Mouse (Mus musculus) spleen, embryonic (tissue): ENCODE data around the gene Atp6v0d1.

ENCODE experiments used
- CTCF ChIA-PET: fragments of 350-600 bp; sonication (Branson Sonifier 250); formaldehyde crosslinking; loops from one replicate; lab custom pipeline; 2022; lab: Charles Lee

Atp6v0d1 gene

DNA sequence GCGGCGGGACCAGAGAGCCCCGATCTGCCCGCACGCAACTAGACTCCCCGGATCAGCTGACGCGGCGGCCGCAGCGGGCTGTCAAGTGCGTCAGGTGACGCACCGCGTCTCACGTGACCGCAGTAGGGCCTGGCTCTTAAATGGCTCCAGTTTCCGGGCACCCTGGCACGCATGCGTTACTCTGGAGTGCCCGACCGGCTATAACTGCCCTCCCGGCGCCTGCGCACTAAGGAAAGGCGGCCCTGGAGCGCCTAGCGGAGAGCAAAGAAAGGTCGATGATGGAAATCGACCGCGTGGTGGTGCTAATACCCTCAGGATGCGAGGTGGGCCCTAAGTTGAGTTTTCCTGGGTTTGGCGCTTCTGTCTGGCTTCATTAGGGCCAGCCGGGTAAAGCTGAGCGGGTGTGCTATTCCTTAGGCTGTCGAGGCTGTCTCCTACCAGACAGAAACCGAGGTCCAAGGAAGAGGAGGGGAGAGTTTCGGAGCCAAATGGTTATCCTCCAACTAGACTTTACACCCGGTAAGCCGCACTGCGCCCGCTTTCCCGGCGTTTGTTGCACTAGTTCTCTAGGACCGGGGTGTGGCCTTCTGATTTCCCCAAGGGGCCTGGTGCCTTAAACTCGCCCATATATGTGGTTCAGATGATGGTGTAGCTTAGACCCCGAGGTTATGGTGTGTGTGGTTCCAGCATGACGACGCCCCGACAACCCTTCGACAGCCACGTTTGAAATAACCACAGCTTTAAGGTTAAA lies at the start of gene Atp6v0d1:
Gene Atp6v0d1, minus strand, starts transcription at position 96 of the 751 bp plus-strand sequence.
- CTCF ChIA-PET: interaction anchor here (0.5 to 2.4 kb wide), 4 partner anchors 30 to 161 kb away, joined by 3 to 7 read pairs (median 4); partner anchors contain the start of gene Ripor1

DNA sequence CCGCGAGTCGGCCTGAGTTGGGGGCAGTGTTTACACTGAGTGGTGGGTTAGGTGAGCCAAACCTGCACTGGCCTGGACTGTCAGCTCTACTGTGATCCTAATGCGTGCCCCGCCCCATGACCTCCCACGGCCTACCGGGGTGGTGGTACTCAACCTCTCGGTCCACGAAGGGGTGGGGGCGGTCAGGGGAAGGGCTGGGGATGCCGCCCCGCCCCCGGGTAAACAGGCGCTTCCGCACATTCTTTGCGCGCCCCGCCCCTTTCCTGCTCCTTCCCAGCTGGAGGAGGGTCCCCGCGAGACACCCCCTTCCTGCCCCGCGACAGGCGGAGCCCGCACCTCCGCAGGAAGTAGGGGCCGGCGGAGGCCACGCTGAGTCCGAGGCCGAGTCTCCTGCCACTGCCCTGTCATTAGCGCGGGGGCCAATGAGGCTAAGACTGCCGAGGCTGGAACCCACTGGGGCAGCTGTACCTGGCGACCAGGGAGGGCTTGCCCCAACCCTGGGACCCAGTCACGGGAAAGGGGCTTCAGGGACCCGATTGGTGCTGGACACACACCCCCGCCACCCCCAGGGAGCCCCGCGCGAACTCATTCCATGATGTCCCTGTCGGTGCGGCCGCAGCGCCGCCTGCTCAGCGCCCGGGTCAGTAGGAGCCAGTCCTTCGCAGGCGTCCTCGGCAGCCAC lies 48.1 kb upstream of the Atp6v0d1 start:
- CTCF ChIA-PET: no interaction called here

DNA sequence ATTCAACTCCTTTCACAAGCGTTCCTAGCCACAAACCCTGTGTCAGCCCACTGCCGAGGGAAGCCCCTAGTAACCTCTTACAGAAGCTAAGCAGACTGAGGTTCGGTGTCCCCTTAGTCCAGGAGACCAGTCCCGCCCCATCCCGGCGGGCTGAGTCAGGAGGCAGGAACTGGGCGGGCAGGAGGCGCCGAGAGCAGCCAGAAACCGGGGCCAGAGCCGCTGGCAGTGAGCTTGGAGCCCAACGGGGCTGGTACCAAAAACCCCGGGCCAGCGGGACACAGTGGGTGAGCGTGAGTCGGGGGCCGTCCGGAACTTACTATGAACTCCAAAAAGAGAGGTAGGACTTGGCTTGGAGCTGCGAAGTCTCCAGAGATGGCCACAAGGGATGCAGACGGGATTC lies 47.2 kb upstream of the Atp6v0d1 start:
- CTCF ChIA-PET: no interaction called here

DNA sequence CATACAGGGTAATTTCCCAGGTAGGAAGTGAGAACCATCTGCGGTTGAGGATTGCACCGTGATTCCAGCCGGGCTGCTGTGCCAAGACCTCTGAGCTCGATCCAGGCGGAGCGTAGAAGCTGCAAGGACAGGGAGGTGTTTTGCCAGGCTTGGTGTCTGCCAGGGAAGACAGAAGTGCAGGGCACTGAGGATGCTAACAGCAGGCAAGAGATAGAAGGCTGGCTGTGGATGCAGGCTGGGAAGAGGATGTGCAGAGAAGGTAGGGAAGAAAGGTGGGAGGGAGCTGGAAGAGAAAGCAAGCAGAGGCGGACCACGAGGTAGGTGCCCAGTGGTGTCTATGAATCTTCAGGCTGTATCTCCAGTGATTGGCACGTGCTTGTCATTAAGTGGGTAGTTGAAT lies 46.0 kb upstream of the Atp6v0d1 start:
- CTCF ChIA-PET: no interaction called here

DNA sequence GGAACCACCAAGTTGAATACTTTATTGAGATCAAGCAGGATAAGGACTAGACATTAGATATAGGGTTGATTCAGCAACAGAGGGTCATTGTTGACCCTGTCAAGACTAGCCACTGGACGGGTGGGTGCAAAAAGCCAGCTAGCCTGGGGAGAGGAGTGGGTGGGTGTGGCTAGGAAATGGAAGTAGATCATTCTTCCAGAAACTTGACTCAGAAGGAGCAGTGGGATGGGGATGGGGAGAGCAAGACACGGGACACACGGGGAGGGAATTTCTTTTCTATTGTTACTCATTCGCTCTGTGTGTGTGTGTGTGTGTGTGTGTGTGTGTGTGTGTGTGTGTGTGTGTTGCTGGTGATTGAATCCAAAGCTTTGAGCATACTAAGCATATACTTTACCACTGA lies 43.9 kb upstream of the Atp6v0d1 start:
- CTCF ChIA-PET: interaction anchor here (1.5 kb wide), 1 partner anchor 12 kb away, joined by 14 read pairs; no protein-coding TSS in a partner anchor

DNA sequence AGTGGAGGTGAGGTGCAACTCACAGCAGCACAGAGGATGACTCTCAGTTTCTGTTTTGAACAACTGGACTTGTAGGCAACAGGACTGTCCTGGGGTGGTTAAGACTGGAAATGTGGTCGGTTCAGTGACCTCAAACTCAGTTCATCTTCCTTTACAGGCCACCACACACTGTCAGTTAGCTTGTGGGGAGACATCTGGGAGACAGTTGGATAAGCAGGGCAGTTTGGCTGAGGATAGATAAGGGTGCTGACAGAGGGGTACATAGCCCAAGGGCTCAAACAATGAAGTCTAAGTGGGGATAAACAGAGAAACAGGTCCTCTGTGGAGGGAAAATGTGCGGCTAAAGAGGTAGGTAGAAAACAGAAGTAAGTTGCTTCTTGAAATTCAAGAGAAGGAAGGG lies 43.5 kb upstream of the Atp6v0d1 start:
- CTCF ChIA-PET: interaction anchor here (1.4 to 1.5 kb wide), 2 partner anchors 13 to 26 kb away, joined by 3 to 14 read pairs; no protein-coding TSS in a partner anchor

DNA sequence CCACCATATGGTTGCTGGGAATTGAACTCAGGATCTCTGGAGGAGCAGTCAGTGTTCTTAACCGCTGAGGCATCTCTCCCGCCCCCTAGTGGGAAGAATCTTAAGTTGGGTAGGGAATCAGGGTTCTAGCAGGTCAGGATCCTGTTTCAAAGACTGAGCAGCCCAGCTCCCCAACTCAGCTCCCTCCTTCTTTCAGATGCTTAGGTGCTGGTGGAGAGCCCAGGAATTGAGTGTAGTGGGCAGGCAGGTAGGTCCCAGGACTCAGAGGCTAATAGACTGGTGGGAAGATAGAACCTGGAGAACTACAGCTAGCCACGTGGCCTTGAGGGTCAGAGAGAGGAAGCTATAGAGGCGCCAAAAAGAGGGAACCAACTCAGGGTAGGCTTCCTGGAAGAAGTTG lies 41.8 kb upstream of the Atp6v0d1 start:
- CTCF ChIA-PET: interaction anchor here (0.6 to 1.4 kb wide), 5 partner anchors 11 to 214 kb away, joined by 3 to 5 read pairs (median 3); no protein-coding TSS in a partner anchor

DNA sequence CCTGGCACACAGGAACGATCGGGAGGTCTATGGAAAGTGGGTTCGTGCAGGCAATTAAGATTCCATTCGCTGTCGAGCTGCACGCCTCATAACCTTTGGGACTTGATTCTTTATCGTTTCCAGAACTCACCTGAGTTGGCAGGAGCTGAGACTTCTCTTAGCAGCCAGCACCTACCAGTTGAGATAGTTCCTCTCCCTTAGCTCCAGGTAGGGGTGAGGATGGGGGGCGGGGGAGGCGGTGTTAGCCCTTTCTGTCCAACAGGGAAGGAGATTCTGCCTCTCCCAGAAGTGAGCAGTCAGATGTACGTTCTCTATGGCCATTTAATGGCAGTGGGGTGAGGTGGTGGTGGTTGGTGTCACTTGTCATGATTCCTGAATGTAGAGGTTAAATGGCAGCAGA lies 41.2 kb upstream of the Atp6v0d1 start:
- CTCF ChIA-PET: no interaction called here

DNA sequence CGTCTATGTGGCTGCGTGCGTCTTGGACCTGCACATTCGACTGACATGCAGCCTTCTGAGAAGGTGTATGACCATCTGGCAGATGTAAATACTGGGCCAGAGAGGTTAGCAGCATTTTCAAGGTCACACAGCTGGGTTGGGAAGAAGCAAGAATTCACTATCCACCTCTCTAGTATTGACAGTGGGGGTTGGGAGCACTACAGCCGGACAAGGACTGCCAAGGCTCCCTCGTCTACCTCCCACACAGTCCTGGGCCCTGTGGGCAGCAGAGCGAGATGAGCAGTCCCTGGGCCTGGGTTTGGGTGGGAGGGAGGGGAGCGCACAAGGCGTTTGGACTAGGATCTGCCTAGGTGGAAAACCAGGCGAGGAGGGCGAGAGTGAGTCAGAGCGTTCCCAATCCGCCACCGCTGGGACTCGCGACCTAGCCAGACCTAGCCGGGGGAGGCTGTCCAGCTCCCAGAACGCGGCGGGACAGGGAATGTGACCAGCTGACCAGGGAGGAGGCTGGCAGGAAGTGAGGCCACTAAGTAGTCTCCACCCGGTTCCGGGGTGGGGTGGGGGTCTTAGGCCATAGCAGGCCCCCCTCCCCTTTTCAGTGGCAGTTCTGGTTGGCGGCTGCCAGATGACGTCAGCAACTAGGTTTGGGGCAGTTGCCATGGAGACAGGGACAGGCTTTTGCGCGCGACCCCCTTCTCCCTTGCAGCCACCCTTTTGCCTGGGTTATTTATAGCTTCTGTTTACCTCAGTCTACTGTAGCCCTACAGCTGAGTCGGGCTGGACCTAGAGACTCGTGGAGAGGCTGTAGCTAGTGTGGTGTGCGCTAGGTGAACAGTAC lies 40.6 kb upstream of the Atp6v0d1 start:
- CTCF ChIA-PET: interaction anchor here (0.5 to 1.0 kb wide), 2 partner anchors 10 to 303 kb away, joined by 3 to 6 read pairs; no protein-coding TSS in a partner anchor

DNA sequence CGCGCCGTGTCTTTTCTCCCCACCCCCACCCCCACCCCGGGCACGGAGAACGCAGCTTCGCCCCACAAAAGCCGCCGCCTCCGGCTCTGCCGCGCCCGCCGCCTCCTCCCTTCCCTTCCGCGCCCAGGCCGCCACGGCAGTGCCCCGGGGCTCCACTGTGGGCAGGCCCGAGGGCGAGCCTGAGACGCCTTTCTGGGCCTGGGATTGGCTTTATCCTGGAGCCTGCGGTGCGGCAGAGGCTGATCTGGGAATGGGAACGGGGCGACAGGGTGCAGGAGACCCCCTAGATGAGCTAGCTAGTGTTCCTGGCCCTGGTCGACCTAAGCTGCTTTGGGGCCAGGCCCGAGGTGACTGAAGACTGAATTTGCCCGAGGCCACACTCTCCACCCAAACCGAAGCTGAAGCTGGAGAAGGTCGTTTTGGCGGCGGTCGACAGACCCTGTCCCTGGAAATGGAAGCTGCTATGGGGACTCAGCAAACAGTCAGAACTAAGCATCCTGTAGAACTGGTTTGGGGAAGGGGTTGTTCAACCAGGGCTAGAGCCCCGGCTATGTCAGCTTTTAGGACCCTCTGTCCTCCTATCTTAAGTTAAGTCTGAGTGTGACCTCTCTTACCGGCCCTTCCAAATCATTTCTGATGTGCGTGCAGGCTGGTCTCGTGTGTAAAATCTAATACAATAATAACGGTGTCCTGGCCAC lies 39.8 kb upstream of the Atp6v0d1 start:
- CTCF ChIA-PET: interaction anchor here (0.5 to 1.1 kb wide), 5 partner anchors 9 to 432 kb away, joined by 3 to 6 read pairs (median 3); partner anchors contain the start of gene Atp6v0d1

DNA sequence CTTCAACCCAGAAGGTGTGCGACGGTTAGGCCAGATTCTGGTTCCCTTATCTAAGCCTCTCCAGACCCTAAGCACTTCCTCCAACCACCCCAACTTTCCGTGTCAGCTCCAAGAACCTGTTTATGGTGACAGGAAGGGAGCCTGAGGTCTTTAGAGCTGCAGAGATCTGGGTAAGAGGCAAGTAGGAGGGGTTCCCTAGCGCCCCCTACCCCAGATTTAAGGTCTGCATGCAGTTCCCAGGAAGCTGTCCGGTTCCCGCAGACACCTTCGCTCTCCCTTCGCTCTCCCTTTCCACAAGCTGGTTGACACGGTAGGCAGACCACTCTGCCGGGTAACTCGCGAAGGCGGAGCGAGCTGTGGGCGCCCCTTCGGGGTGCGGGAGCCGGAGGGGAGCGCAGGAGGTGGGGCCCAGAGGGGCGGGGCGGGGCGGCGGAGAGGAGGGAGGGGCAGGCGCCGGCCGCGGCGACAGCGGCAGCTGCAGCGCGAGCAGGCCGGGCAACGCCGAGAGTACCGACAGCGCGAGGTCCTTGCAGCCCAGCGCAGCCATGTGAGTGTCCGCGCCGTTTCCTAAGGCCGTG lies 39.0 kb upstream of the Atp6v0d1 start, which contains the start of gene Ripor1:
Gene Ripor1, plus strand, starts transcription at position 452 of the 578 bp plus-strand sequence.
- CTCF ChIA-PET: interaction anchor here (1.1 kb wide), 1 partner anchor 39 kb away, joined by 3 read pairs; the partner anchor contains the start of gene Atp6v0d1

DNA sequence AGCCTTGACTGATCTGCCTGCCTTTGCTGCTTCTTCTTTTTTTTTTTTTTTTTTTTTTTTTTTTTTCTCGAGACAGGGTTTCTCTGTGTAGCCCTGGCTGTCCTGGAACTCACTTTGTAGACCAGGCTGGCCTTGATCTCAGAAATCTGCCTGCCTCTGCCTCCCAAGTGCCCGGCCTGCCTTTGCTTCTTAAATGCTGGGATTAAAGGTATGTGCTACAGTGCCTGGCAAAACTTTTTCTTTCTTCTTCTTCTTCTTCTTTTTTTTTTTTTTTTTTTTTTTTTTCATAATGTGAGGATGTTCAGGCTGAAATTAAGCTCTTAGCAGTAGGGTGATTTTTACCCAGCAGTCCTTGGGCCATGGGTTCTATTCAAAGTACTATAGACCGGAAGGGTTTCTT lies 36.7 kb upstream of the Atp6v0d1 start:
- CTCF ChIA-PET: interaction anchor here (0.6 to 0.7 kb wide), 2 partner anchors 42 to 373 kb away, joined by 4 read pairs; no protein-coding TSS in a partner anchor

DNA sequence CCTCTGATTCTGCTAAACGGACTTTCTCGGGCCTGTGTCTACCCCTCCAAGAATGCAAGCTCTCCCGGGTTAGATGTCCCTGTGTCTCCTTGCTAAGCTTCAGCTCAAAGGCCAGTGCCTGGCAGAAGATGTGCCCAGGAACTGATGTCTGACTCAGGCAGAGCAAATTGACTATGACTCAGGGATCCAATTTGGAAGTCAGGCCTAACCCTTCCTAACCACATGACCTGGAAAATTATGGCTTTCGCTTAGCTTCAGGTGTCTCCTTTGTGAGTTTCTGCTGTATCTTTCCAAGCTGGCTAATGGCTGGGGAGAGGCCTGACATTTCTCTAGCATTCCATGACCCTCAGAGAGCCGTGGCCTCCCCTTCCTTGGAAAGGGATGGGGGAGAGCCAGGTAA lies 35.5 kb upstream of the Atp6v0d1 start:
- CTCF ChIA-PET: no interaction called here

DNA sequence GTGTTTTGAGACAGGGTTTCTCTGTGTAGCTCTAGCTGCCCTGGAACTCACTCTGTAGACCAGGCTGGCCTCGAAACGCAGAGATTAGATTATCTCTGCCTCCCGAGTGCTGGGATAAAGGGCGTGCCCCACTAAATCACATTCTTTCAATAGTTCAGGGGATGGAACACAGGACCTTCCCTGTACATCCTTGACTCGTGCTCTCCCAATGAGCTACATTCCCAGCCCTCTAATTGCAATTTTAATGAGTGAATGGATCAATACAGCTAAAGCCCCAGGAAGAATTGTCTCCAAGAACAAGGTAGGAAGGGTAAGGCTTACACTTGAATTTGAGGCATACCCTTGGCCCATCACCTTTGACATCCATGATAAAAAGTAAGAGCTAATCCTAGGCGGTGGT lies 32.9 kb upstream of the Atp6v0d1 start:
- CTCF ChIA-PET: interaction anchor here (0.5 kb wide), 1 partner anchor 103 kb away, joined by 3 read pairs; no protein-coding TSS in a partner anchor

DNA sequence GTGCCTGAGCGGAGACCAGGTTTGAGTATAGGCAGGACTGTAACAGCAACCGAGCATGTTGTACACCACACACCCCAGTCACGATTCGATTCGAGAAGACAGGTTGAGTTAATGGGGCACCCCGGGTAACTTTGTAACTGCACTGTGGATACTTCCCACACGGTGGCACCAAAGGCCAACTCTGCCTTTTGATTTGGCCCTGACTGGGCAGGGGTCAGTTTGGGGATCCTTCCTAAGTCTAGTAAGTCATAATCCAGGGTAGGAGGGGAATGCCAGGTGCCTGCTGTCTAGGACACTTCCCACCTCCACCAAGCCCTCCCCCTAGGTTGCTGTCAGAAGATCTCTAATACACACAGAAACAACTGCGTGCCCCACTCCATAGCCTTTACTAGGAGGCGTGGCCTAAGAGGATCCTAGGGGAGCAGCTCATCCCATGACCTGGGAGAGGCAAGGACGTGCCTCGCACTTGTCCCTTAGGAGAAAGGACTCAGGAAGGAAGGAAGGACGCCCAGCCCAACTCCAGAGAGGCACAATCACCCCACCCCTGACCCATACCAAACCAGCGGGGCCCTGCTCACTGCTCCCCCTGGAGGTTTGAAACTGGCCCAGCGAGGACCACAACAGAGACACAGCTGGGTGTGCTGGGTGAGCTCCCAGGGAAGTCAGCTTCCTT lies 30.7 kb upstream of the Atp6v0d1 start:
- CTCF ChIA-PET: interaction anchor here (0.5 to 1.5 kb wide), 7 partner anchors 9 to 552 kb away, joined by 3 to 11 read pairs (median 4); partner anchors contain the start of gene Atp6v0d1

DNA sequence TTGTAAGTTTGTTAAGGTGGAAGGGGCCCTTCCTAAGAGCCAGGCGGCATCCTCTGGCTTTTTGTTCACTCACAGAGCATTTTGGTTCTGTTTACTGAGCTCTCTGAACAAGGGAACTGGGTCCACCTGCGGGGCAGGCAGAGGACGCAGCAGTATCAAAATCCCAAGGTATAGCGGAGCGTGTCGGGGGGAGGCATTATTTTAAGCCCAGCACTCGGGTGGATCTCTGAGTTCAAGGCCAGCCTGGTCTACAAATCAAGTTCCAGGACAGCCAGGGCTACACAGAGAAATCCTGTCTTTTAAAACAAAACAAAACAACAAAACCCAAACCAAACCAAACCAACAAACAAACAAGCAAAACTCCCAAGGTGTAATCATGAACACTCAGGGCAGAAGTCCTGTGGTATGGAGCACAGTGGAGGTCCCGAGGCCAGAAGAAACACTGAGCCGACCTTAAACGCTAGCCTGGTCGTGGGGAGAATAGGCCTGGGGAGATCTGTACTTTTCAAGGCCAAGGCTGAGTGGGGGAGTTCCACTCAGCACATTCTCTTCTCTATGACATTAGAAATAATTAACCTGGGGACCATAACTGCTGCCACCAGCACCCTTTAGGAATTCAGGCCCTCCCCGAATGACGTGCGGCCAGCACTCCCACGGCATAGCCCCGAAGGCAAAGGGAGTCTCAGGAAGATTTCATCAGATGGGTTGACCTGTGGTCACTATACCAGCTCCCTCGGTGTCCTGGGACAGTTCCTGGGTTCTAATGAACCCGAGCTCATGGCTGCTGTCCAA lies 28.8 kb upstream of the Atp6v0d1 start:
- CTCF ChIA-PET: no interaction called here

DNA sequence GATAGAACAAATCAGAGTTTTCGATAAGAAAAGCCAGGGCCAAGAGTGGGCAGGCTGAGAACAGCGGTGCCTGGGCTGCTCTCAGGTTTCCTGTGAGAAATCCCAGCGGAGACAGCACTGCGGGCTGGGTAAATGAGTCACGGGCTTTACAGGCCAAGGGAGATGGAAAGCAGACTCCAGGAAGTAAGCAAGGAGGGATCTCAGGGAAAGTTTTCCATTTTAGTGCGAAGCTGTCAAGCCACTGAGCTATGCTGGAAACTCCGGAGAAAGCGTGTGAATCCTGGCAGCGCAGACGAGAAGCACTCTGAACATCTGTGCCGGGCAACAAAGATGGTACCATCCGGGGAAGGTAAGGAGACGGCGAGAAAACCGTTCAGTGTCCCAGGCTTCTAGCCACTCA lies 28.0 kb upstream of the Atp6v0d1 start:
- CTCF ChIA-PET: no interaction called here

DNA sequence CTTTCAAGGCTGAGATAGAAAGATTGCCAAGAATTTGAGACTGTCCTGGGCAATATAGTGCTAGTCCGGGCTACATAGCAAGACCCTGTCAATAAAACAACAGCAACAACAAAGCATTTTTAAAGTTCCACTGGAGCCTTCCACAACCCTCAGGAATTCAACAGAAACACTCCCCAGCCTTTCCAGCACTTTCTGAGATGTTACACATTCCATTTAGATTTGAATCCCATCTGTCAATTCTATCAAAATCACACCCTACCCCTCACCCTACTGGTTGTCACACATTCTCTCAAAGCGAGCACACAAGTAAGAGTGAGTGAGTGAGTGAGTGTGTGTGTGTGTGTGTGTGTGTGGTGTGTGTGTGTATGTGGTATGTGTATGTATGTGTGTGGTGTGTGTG lies 26.6 kb upstream of the Atp6v0d1 start:
- CTCF ChIA-PET: interaction anchor here (0.7 kb wide), 1 partner anchor 16 kb away, joined by 3 read pairs; no protein-coding TSS in a partner anchor

DNA sequence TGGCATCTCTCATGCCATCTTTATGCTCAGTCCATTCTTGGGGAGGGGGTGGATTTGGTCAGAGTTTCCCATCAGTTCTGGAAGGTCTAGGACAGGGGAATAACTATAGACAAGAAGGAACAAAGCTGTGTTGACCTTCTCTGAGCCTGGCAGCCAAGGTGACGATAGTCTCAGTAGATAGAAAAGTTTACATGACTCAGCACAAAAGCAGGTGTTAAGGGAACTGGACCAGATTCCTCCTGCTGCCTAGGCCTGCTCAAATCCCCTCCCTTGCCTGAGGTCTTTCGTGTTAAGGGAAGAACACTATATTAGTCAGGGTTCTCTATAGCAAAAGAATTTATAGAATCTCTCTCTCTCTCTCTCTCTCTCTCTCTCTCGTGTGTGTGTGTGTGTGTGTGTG lies 13.9 kb upstream of the Atp6v0d1 start:
- CTCF ChIA-PET: no interaction called here
